Mouse (Mus musculus) E14TG2a.4 (cell line): ENCODE results near the gene Ripk4.

Experiments
- CTCF ChIP-seq: conservative IDR thresholded peaks from 2 replicates; pipeline ENCODE4 v1.5.1; 2014; ENCODE audit warnings: low read length
- NANOG ChIP-seq: IDR thresholded peaks from 2 replicates; pipeline ENCODE4 v1.6.1; 2014; ENCODE audit warnings: borderline replicate concordance, low read length, mixed read lengths
- POU5F1 ChIP-seq: IDR thresholded peaks from 2 replicates; pipeline ENCODE4 v1.6.1; 2014; ENCODE audit warnings: low read length, borderline replicate concordance

DNA sequence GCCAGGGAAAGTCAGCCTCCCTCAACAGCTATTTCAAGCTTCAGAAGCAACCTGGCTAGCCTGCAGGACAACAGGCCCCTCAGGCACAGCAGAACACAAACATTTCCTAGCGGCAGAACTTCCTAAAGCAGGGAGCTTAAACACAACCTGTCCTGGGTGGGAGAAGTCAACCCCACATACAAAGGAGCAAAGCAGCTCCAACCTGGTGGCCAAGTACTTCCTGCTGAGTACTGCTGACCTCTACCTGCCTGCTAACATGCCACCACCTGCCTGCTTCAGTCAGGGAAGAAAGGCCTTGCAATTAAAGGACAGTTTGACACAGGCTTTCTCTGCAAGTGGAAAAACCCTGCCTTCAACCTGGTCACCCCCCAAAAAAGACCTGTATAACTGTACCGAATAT, 1.8 kb downstream of the Ripk4 start:
- no peak for TF ChIP-seq CTCF
- no peak for TF ChIP-seq NANOG
- no peak for TF ChIP-seq POU5F1
